Mouse (Mus musculus) embryo, embryonic 11.5 days (tissue): ENCODE measurements around the gene Rpl3.

Experiments
- DNase-seq: peaks from one replicate; pipeline ENCODE4 v3.0.0-alpha.2; 2012; ENCODE audit warnings: low read depth, low spot score

The Rpl3 gene

GRCm38 (mm10) chr15:80115256-80115655 is 23.6 kb upstream of the Rpl3 start:
- DNase-seq: no peak

- no peak for DNase-seq
Observed at GRCm38 (mm10) chr15:80114414-80114813, 22.7 kb upstream of the Rpl3 start.

GRCm38 (mm10) chr15:80112499-80112898 is 20.8 kb upstream of the Rpl3 start:
- DNase-seq: no peak

- no peak for DNase-seq
Observed at GRCm38 (mm10) chr15:80111436-80111835, 19.8 kb upstream of the Rpl3 start.

- no peak for DNase-seq
Observed at GRCm38 (mm10) chr15:80107575-80107974, 15.9 kb upstream of the Rpl3 start.

GRCm38 (mm10) chr15:80107143-80107542 is 15.5 kb upstream of the Rpl3 start:
- DNase-seq: no peak

- DNase-seq: no peak
Observed at GRCm38 (mm10) chr15:80105490-80106410, 14.1 kb upstream of the Rpl3 start.

- no peak for DNase-seq
Observed at GRCm38 (mm10) chr15:80102495-80102894, 10.8 kb upstream of the Rpl3 start.

- no peak for DNase-seq
Observed at GRCm38 (mm10) chr15:80101503-80101902, 9.8 kb upstream of the Rpl3 start.

GRCm38 (mm10) chr15:80100871-80101270 is 9.2 kb upstream of the Rpl3 start:
- no peak for DNase-seq

GRCm38 (mm10) chr15:80100196-80100595 is 8.5 kb upstream of the Rpl3 start:
- DNase-seq: no peak

GRCm38 (mm10) chr15:80099477-80099876 is 7.8 kb upstream of the Rpl3 start:
- no peak for DNase-seq

GRCm38 (mm10) chr15:80098809-80099208 is 7.1 kb upstream of the Rpl3 start:
- DNase-seq: no peak

- DNase-seq: no peak
Observed at GRCm38 (mm10) chr15:80097999-80098461, 6.4 kb upstream of the Rpl3 start.

- DNase-seq: no peak
Observed at GRCm38 (mm10) chr15:80096946-80097881, 5.5 kb upstream of the Rpl3 start.

- no peak for DNase-seq
Observed at GRCm38 (mm10) chr15:80096406-80096805, 4.7 kb upstream of the Rpl3 start.

GRCm38 (mm10) chr15:80095596-80095995 is 3.9 kb upstream of the Rpl3 start:
- no peak for DNase-seq

- DNase-seq: no peak
Observed at GRCm38 (mm10) chr15:80094201-80094600, 2.5 kb upstream of the Rpl3 start.

- DNase-seq: no peak
Observed at GRCm38 (mm10) chr15:80092599-80092998, 931 bp upstream of the Rpl3 start.

GRCm38 (mm10) chr15:80092041-80092441 is 373 bp upstream of the Rpl3 start:
- DNase-seq: no peak

GRCm38 (mm10) chr15:80090741-80091120 is 937 bp downstream of the Rpl3 start:
- no peak for DNase-seq

- no peak for DNase-seq
Observed at GRCm38 (mm10) chr15:80090155-80090554, 1.5 kb downstream of the Rpl3 start.
